Mouse (Mus musculus) forebrain, postnatal 0 days (tissue): ENCODE measurements at regions not wholly inside any gene's neighbourhood (a gene's known extent, or its start where the extent isn't known, plus 50 kb on each side); places are given as distances from the start of the nearest gene placed in this dataset.

Experiments
- ATAC-seq: fragments of 200-750 bp; cut with Nextera tagmentation; 2 replicates; pipeline ENCODE4 v1.8.0; 2017; ENCODE audit warnings: mild to moderate bottlenecking, moderate library complexity
- DNase-seq: peaks from one replicate; pipeline ENCODE4 v3.0.0-alpha.2; 2015
- H3K27ac ChIP-seq: fragments of 300-500 bp; sonication (generic); 2 replicates; pipeline ENCODE4 v1.5.1; 2014; ENCODE audit warnings: low read depth, mild to moderate bottlenecking, antibody characterized with exemption, low read length, moderate library complexity, mixed read lengths
- H3K27me3 ChIP-seq: fragments of 300-500 bp; sonication (generic); 2 replicates; pipeline ENCODE4 v1.6.1; 2014; ENCODE audit warnings: mild to moderate bottlenecking, low read length, mixed read lengths; ENCODE audit not compliant: insufficient read depth
- H3K36me3 ChIP-seq: fragments of 300-500 bp; sonication (generic); 2 replicates; pipeline ENCODE4 v1.6.1; 2014; ENCODE audit warnings: mild to moderate bottlenecking, moderate library complexity; ENCODE audit not compliant: insufficient read depth
- H3K4me1 ChIP-seq: fragments of 300-500 bp; sonication (generic); 2 replicates; pipeline ENCODE4 v1.6.1; 2014; ENCODE audit warnings: antibody characterized with exemption; ENCODE audit not compliant: insufficient read depth
- H3K4me2 ChIP-seq: fragments of 300-500 bp; sonication (generic); 2 replicates; pipeline ENCODE4 v1.6.1; 2014; ENCODE audit warnings: low read depth, mild to moderate bottlenecking, moderate library complexity
- H3K4me3 ChIP-seq: fragments of 300-500 bp; sonication (generic); 2 replicates; pipeline ENCODE4 v1.5.1; 2014; ENCODE audit warnings: low read depth, low read length, mixed read lengths
- H3K9ac ChIP-seq: fragments of 300-500 bp; sonication (generic); 2 replicates; pipeline ENCODE4 v1.6.1; 2014; ENCODE audit warnings: mild to moderate bottlenecking
- H3K9me3 ChIP-seq: fragments of 300-500 bp; sonication (generic); 2 replicates; pipeline ENCODE4 v1.6.1; 2016; ENCODE audit warnings: low read length
- CTCF ChIP-seq: sonication (generic); IDR thresholded peaks from 2 replicates; pipeline ENCODE4 v1.5.1; 2016; ENCODE audit warnings: antibody characterized with exemption, control low read depth, low read depth
- WGBS: fragments of 180-500 bp; shearing (Covaris S2); extraction: QIAGEN DNeasy Blood & Tissue Kit; methylation state at CpG from one replicate; pipeline ENCODE4 v1.1.7; 2014; 5-methylcytosine and 5-hydroxymethylcytosine counted together

GRCm38 (mm10) chr6:126588761-126589160, 53.5 kb upstream of the Kcna5 start:
- Histone ChIP-seq H3K27me3 (no peaks in the 10 kb centered on the region), H3K4me1 (no peaks in the 10 kb centered on the region), H3K27ac (no peak overlapping the region), H3K9me3 (no peaks in the 10 kb centered on the region), H3K4me2 (no peak overlapping the region), H3K9ac (no peak overlapping the region), H3K36me3 (no peaks in the 10 kb centered on the region), H3K4me3 (no peak overlapping the region)
- no peak for DNase-seq
- WGBS, result 82% methylated on average over 5 of the region's 5 CpGs
- ATAC-seq, result no peak
- no peak for TF ChIP-seq CTCF

- ATAC-seq (no peak), DNase-seq (no peak)
- Histone ChIP-seq H3K9me3 (no peaks in the 10 kb centered on the region), H3K4me3 (no peak overlapping the region), H3K36me3 (no peaks in the 10 kb centered on the region), H3K4me2 (no peak overlapping the region), H3K9ac (no peak overlapping the region), H3K27ac (no peak overlapping the region), H3K27me3 (no peaks in the 10 kb centered on the region), H3K4me1 (no peaks in the 10 kb centered on the region)
- 97% methylated on average over 1 of the region's 1 CpGs for WGBS
- no peak for TF ChIP-seq CTCF
Observed at GRCm38 (mm10) chr6:126587476-126587875, 52.3 kb upstream of the Kcna5 start.

- H3K4me1 ChIP-seq, result no peaks in the 10 kb centered on the region
- peak; percentile 90 for DNase-seq
- no peak overlapping the region for H3K4me2 ChIP-seq
- H3K4me3 ChIP-seq, result no peak overlapping the region
- H3K27ac ChIP-seq, result peak overlapping the region; percentile 59
- no peaks in the 10 kb centered on the region for H3K27me3 ChIP-seq
- no peak overlapping the region for H3K9ac ChIP-seq
- H3K36me3 ChIP-seq, result no peaks in the 10 kb centered on the region
- peak; percentile 95 for ATAC-seq
- TF ChIP-seq CTCF, result 0 out of 2 replicates have a peak, but pooled peaks have one; percentile 10
- 52% methylated on average over 7 of the region's 7 CpGs for WGBS
- H3K9me3 ChIP-seq, result no peaks in the 10 kb centered on the region
Observed at GRCm38 (mm10) chr6:126585813-126586212, 50.6 kb upstream of the Kcna5 start.
